Mouse (Mus musculus) heart, postnatal 0 days (tissue): ENCODE data around the gene Asxl2.

Source experiments
- CTCF ChIP-seq: IDR thresholded peaks from 2 replicates; pipeline ENCODE4 v1.5.1; 2016; ENCODE audit warnings: antibody characterized with exemption, control low read depth, low read depth
- EP300 ChIP-seq: IDR thresholded peaks from 2 replicates; pipeline ENCODE4 v1.6.1; 2016; ENCODE audit warnings: antibody characterized with exemption, low read depth

- TF ChIP-seq EP300: no peak
- TF ChIP-seq CTCF: no peak
Observed at GRCm38 (mm10) chr12:3385940-3386339, 40.7 kb upstream of the Asxl2 start.
